Mouse (Mus musculus) megakaryocyte, embryonic 14.5 days (primary cell): Measurements from ENCODE around the gene Tlr8.

ENCODE experiments used
- FLI1 ChIP-seq: IDR thresholded peaks from 2 replicates; pipeline ENCODE4 v1.6.1; 2012; ENCODE audit warnings: low read length, inconsistent platforms, mixed read lengths
- GATA1 ChIP-seq: IDR thresholded peaks from 3 replicates; pipeline ENCODE4 v1.6.1; 2012; ENCODE audit warnings: mixed read lengths, low read length, inconsistent platforms, borderline replicate concordance

DNA sequence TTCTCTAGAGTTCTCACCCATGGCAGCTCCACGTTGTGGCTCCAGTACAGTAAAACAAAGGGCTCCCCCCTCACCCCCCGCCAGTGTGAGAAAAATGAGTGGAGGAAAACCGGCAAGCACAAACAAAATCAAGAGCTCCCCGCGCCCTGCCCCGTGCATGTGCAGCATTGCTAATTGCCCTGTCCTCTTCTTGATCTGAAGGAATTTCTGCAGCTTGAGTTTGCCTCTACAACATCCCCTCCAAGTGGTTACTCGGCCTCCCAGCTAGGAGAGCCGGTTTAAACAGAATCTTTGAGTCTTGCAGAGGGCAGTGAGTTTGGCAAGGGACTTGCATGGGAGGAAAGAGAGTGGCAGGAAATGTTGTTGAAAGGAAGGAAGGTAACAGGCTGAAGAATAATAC, 51.4 kb downstream of the Tlr8 start:
- TF ChIP-seq GATA1 (no peak), FLI1 (no peak)
